8 mouse cellular contexts compared by ENCODE assay signal in the genomic region with DNA sequence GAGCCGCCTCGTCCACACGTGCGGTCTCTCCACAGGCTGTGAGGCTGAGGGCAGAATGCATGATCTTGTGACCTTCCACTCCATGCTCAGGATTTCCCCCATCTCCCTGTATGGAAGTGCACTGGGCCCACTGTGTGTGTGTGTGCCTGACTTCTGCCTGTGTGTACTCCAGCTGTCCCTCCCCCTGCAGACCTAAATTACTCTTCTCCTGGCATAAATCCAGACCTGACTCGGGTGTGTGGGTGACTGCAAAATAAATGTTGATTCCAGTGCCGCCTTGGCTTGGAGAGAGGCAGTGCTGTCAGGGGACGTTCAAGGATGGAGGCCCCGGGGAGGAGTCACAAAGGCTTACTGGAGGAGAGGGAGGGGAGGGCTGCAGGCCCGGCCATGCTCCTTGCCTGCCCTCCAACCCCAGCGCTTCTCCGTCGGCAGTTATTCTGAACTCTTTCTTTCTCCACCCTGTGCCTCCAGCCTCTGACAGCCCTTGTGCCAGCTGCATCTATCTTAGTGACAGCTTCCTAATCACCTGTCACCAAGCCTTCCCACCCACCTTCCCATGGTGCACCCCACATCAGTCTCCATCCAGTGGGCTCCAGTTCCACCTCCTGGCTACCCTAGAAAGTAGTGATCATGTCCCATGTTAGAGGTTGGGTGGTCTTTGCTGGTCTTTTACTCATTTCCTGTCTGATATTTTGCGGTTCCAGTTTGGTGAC. TPM values are rescaled to one million over a fixed set of nuclear protein-coding genes. Genes with fewer than 3 reads are reported as not detected.
DNase-seq lines count a peak whose midpoint lies in the region; ATAC-seq and TF ChIP-seq lines count a peak whose summit lies in the region.

No protein-coding gene starts in this region.

- peak overlapping the region; percentile 22; the same call in 1 of the 2 replicates for H3K9ac ChIP-seq in heart, embryonic 12.5 days
- no peak overlapping the region for H3K9ac ChIP-seq in stomach, embryonic 14.5 days (replicated peaks; ENCODE audit: low read depth, low read length)

- DNase-seq in frontal cortex, postnatal 25 days (ENCODE audit: low spot score in 2 of 2), result no peak
- peak; percentile 73 for DNase-seq in kidney, postnatal 10 days
- peak; percentile 80 for DNase-seq in lung, postnatal 10 days

- 17% methylated on average over 13 of the region's 13 CpGs for WGBS in heart, embryonic 12.5 days
- 7% methylated on average over 12 of the region's 13 CpGs for WGBS in stomach, embryonic 14.5 days

- 0 out of 2 replicates have a peak overlapping the region, but pooled peaks have one; percentile 11 for H3K27ac ChIP-seq in cortical plate, adult 2 months (ENCODE audit: insufficient read depth, low read length)
- peak overlapping the region; percentile 74 for H3K27ac ChIP-seq in heart, embryonic 12.5 days (ENCODE audit: poor library complexity, severe bottlenecking)
- peak overlapping the region; percentile 4; the same call in 1 of the 2 replicates for H3K27ac ChIP-seq in stomach, embryonic 14.5 days (ENCODE audit: low read length)

- H3K9me3 ChIP-seq in heart, embryonic 12.5 days (replicated peaks), result no peaks in the 10 kb centered on the region
- H3K9me3 ChIP-seq in stomach, embryonic 14.5 days (ENCODE audit: control insufficient read depth, low read depth, low read length), result no peaks in the 10 kb centered on the region

- peak; percentile 42 for ATAC-seq in frontal cortex, adult (ENCODE audit: low TSS enrichment)
- peak; percentile 61 for ATAC-seq in heart, embryonic 12.5 days (ENCODE audit: insufficient number of reproducible peaks, low FRiP score)
- ATAC-seq in stomach, embryonic 14.5 days (ENCODE audit: insufficient number of reproducible peaks, insufficient read depth, low FRiP score, low read depth), result peak; percentile 59; the same call in 1 of the 2 replicates
- ATAC-seq in inflammation-experienced regulatory T-cells, adult 6 months, result no peak

- no peak overlapping the region for H3K4me3 ChIP-seq in cortical plate, adult 2 months (ENCODE audit: insufficient read depth, low read length)
- no peak overlapping the region for H3K4me3 ChIP-seq in heart, embryonic 12.5 days
- H3K4me3 ChIP-seq in stomach, embryonic 14.5 days (ENCODE audit: low read depth, low read length), result no peak overlapping the region

- TF ChIP-seq CTCF in cortical plate, adult 2 months (IDR thresholded peaks at IDR 0.05; ENCODE audit: extremely low read depth, insufficient read depth, low read length), result no peak

- TF ChIP-seq POLR2A in cortical plate, adult 2 months (IDR thresholded peaks at IDR 0.05; ENCODE audit: extremely low read depth, insufficient read depth, low read length), result no peak

- no peaks in the 10 kb centered on the region for H3K27me3 ChIP-seq in heart, embryonic 12.5 days (replicated peaks)
- H3K27me3 ChIP-seq in stomach, embryonic 14.5 days (ENCODE audit: control insufficient read depth, insufficient read depth, low read length), result no peaks in the 10 kb centered on the region

- peaks cover 11% of the 10 kb centered on the region for H3K4me1 ChIP-seq in cortical plate, adult 2 months (ENCODE audit: control insufficient read depth, insufficient read depth, low read length)
- peaks cover 81% of the 10 kb centered on the region for H3K4me1 ChIP-seq in heart, embryonic 12.5 days (replicated peaks)
- H3K4me1 ChIP-seq in stomach, embryonic 14.5 days (ENCODE audit: control insufficient read depth, insufficient read depth, low read length), result peaks cover 34% of the 10 kb centered on the region

- H3K36me3 ChIP-seq in heart, embryonic 12.5 days, result no peaks in the 10 kb centered on the region
- H3K36me3 ChIP-seq in stomach, embryonic 14.5 days (ENCODE audit: control insufficient read depth, insufficient read depth, low read length), result no peaks in the 10 kb centered on the region

- H3K4me2 ChIP-seq in heart, embryonic 12.5 days, result peak overlapping the region; percentile 24
- H3K4me2 ChIP-seq in stomach, embryonic 14.5 days (replicated peaks; ENCODE audit: low read depth, low read length), result peak overlapping the region; percentile 17; the same call in 1 of the 2 replicates

RNA-seq across cellular contexts. Expression of a gene that starts 45.2 kb away (rescaled TPM):
- polyA plus RNA-seq in cortical plate, adult 2 months (2012; rRNA removed), result 18.0 and 18.5 TPM in 2 replicates
- polyA plus RNA-seq in heart, embryonic 12.5 days (2016; fragmentation: Nextera tagmentation; extraction: Ambion mirVana), result 13.5 and 13.7 TPM in 2 replicates
- 16.4 and 16.6 TPM in 2 replicates for polyA plus RNA-seq in stomach, embryonic 14.5 days (2014; fragmentation: Nextera tagmentation; extraction: Ambion mirVana)
- 1 to 10 TPM; 1.8 to 5.1 (median 4.4) TPM for polyA plus RNA-seq in inflammation-experienced regulatory T-cells, adult 6 months (2017; shearing (Covaris generic))

RNA-seq across cellular contexts. Expression of a gene that starts 45.4 kb away (rescaled TPM):
- 92.7 and 95.0 TPM in 2 replicates for polyA plus RNA-seq in cortical plate, adult 2 months (2012; rRNA removed)
- 1,569 and 1,607 TPM in 2 replicates for polyA plus RNA-seq in heart, embryonic 12.5 days (2016; fragmentation: Nextera tagmentation; extraction: Ambion mirVana)
- 613 and 615 TPM in 2 replicates for polyA plus RNA-seq in stomach, embryonic 14.5 days (2014; fragmentation: Nextera tagmentation; extraction: Ambion mirVana)
- polyA plus RNA-seq in inflammation-experienced regulatory T-cells, adult 6 months (2017; shearing (Covaris generic)), result 10 to 100 TPM; 13.5 to 28.7 (median 20.3) TPM

Comparison
In these comparisons a context has a peak if more than half of its experiments do, and no peak if none do; other contexts are left out.
1. DNase-seq: peak in kidney, postnatal 10 days (single experiment) and lung, postnatal 10 days (single experiment); none in frontal cortex, postnatal 25 days (0 of 2).
2. H3K27ac ChIP-seq: peak in every context shown above with its lines; median percentile 74 in heart, embryonic 12.5 days; 11 in cortical plate, adult 2 months; 4 in stomach, embryonic 14.5 days.